In genomic region chr3:40949903-40950600, GRCm38 (mm10) we compare ENCODE assay signal across 8 mouse cellular contexts. TPM values are rescaled to one million over a fixed set of nuclear protein-coding genes. Genes with fewer than 3 reads are reported as not detected.
A peak's percentile ranks its signal among the peaks of the same experiment; 100 is the strongest.
DNase-seq lines count a peak whose midpoint lies in the region; ATAC-seq and TF ChIP-seq lines count a peak whose summit lies in the region.

No protein-coding gene starts in this region.

- no peak for TF ChIP-seq CTCF in forebrain, postnatal 0 days (IDR thresholded peaks at IDR 0.05; ENCODE audit: low read depth)
- no peak for TF ChIP-seq CTCF in hindbrain, postnatal 0 days (IDR thresholded peaks at IDR 0.05; ENCODE audit: low read depth)

- H3K4me2 ChIP-seq in forebrain, postnatal 0 days (ENCODE audit: low read depth): peak overlapping the region; percentile 95
- peak overlapping the region; percentile 91 for H3K4me2 ChIP-seq in hindbrain, postnatal 0 days (ENCODE audit: low read depth, low read length)
- peak overlapping the region; percentile 99 for H3K4me2 ChIP-seq in liver, embryonic 12.5 days
- H3K4me2 ChIP-seq in neural tube, embryonic 12.5 days (replicated peaks): peak overlapping the region; percentile 97

- WGBS in forebrain, postnatal 0 days: under 1% methylated on average over 89 of the region's 118 CpGs
- 2% methylated on average over 55 of the region's 118 CpGs for WGBS in hindbrain, postnatal 0 days
- WGBS in liver, embryonic 12.5 days (ENCODE audit: insufficient replicate concordance): under 1% methylated on average over 60 of the region's 118 CpGs
- WGBS in neural tube, embryonic 12.5 days: 0% methylated on average over 87 of the region's 118 CpGs

- H3K36me3 ChIP-seq in forebrain, postnatal 0 days (ENCODE audit: insufficient read depth): no peaks in the 10 kb centered on the region
- H3K36me3 ChIP-seq in hindbrain, postnatal 0 days (ENCODE audit: insufficient read depth, low read length): no peaks in the 10 kb centered on the region
- H3K36me3 ChIP-seq in liver, embryonic 12.5 days: no peaks in the 10 kb centered on the region
- no peaks in the 10 kb centered on the region for H3K36me3 ChIP-seq in neural tube, embryonic 12.5 days

- H3K4me3 ChIP-seq in forebrain, postnatal 0 days (ENCODE audit: low read depth, low read length): peak overlapping the region; percentile 83
- H3K4me3 ChIP-seq in hindbrain, postnatal 0 days (ENCODE audit: low read length): peak overlapping the region; percentile 76
- peak overlapping the region; percentile 88 for H3K4me3 ChIP-seq in liver, embryonic 12.5 days
- peak overlapping the region; percentile 84 for H3K4me3 ChIP-seq in neural tube, embryonic 12.5 days

- peak; percentile 49 for ATAC-seq in forebrain, postnatal 0 days
- ATAC-seq in hindbrain, postnatal 0 days: peak; percentile 41
- ATAC-seq in liver, embryonic 12.5 days: peak; percentile 8
- peak; percentile 76 for ATAC-seq in neural tube, embryonic 12.5 days (ENCODE audit: low FRiP score, low read depth)

- DNase-seq in layer of hippocampus, postnatal 10 days (ENCODE audit: low spot score in 2 of 2): peak; percentile 43 to 64
- no peak for DNase-seq in layer of hippocampus, adult 9-10 months (ENCODE audit: low spot score)
- DNase-seq in c-Kit-negative CD71-positive TER-119-positive erythroid progenitor cells, embryonic 14.5 days (ENCODE audit: low read depth, low spot score): peak; percentile 26
- DNase-seq in forebrain, postnatal 0 days: peak; percentile 43
- DNase-seq in hindbrain, postnatal 0 days (ENCODE audit: low spot score): peak; percentile 68
- DNase-seq in testis, postnatal 10 days (ENCODE audit: low spot score): peak; percentile 64

- H3K27me3 ChIP-seq in forebrain, postnatal 0 days (ENCODE audit: insufficient read depth, low read length): no peaks in the 10 kb centered on the region
- H3K27me3 ChIP-seq in hindbrain, postnatal 0 days (ENCODE audit: insufficient read depth, low read length): no peaks in the 10 kb centered on the region
- H3K27me3 ChIP-seq in liver, embryonic 12.5 days (replicated peaks): peaks cover 16% of the 10 kb centered on the region
- peaks cover 9% of the 10 kb centered on the region for H3K27me3 ChIP-seq in neural tube, embryonic 12.5 days (replicated peaks)

- no peaks in the 10 kb centered on the region for H3K9me3 ChIP-seq in forebrain, postnatal 0 days (ENCODE audit: low read length)
- H3K9me3 ChIP-seq in hindbrain, postnatal 0 days (ENCODE audit: low read length): no peaks in the 10 kb centered on the region
- no peaks in the 10 kb centered on the region for H3K9me3 ChIP-seq in liver, embryonic 12.5 days (replicated peaks)
- no peaks in the 10 kb centered on the region for H3K9me3 ChIP-seq in neural tube, embryonic 12.5 days

- H3K9ac ChIP-seq in forebrain, postnatal 0 days: peak overlapping the region; percentile 66
- peak overlapping the region; percentile 79 for H3K9ac ChIP-seq in hindbrain, postnatal 0 days (replicated peaks; ENCODE audit: low read length)
- peak overlapping the region; percentile 96 for H3K9ac ChIP-seq in liver, embryonic 12.5 days
- peak overlapping the region; percentile 85 for H3K9ac ChIP-seq in neural tube, embryonic 12.5 days

- H3K4me1 ChIP-seq in forebrain, postnatal 0 days (ENCODE audit: insufficient read depth): no peaks in the 10 kb centered on the region
- H3K4me1 ChIP-seq in hindbrain, postnatal 0 days (ENCODE audit: insufficient read depth, low read length): no peaks in the 10 kb centered on the region
- peaks cover 25% of the 10 kb centered on the region for H3K4me1 ChIP-seq in liver, embryonic 12.5 days
- H3K4me1 ChIP-seq in neural tube, embryonic 12.5 days: peaks cover 8% of the 10 kb centered on the region; the same call in 1 of the 2 replicates

- H3K27ac ChIP-seq in forebrain, postnatal 0 days (ENCODE audit: low read depth, low read length): peak overlapping the region; percentile 66
- H3K27ac ChIP-seq in hindbrain, postnatal 0 days: peak overlapping the region; percentile 75
- H3K27ac ChIP-seq in liver, embryonic 12.5 days: peak overlapping the region; percentile 95
- peak overlapping the region; percentile 75 for H3K27ac ChIP-seq in neural tube, embryonic 12.5 days

RNA-seq across cellular contexts. Expression of gene Larp1b, which starts 0.4 kb away (rescaled TPM):
- total RNA-seq in layer of hippocampus, postnatal 10 days (2021): 10 to 100 TPM; 21.8 to 22.3 TPM
- total RNA-seq in forebrain, postnatal 0 days (2014; rRNA removed): 11.0 and 11.5 TPM in 2 replicates
- 2.0 and 2.9 TPM in 2 replicates for polyA plus RNA-seq in forebrain, postnatal 0 days (2015; fragmentation: Nextera tagmentation; extraction: Ambion mirVana)
- 9.1 and 13.4 TPM in 2 replicates for total RNA-seq in hindbrain, postnatal 0 days (2014; rRNA removed)
- 4.3 and 5.5 TPM in 2 replicates for polyA plus RNA-seq in hindbrain, postnatal 0 days (2015; fragmentation: Nextera tagmentation; extraction: Ambion mirVana)
- polyA plus RNA-seq in liver, embryonic 12.5 days (2016; fragmentation: Nextera tagmentation; extraction: Ambion mirVana): 10.2 and 10.7 TPM in 2 replicates
- 4.3 TPM in 2 replicates for polyA plus RNA-seq in neural tube, embryonic 12.5 days (2016; fragmentation: Nextera tagmentation; extraction: Ambion mirVana)

RNA-seq across cellular contexts. Expression of gene 1700034I23Rik, which starts 47.7 kb away (rescaled TPM):
- total RNA-seq in layer of hippocampus, postnatal 10 days (2021): under 1 TPM; 0.25 to 0.31 TPM
- 0.52 TPM in 1 of 2 replicates, not detected in the other for total RNA-seq in forebrain, postnatal 0 days (2014; rRNA removed)
- 0.10 and 0.17 TPM in 2 replicates for polyA plus RNA-seq in forebrain, postnatal 0 days (2015; fragmentation: Nextera tagmentation; extraction: Ambion mirVana)
- 0.42 TPM in 1 of 2 replicates, not detected in the other for total RNA-seq in hindbrain, postnatal 0 days (2014; rRNA removed)
- polyA plus RNA-seq in hindbrain, postnatal 0 days (2015; fragmentation: Nextera tagmentation; extraction: Ambion mirVana): 0.14 and 0.19 TPM in 2 replicates
- polyA plus RNA-seq in liver, embryonic 12.5 days (2016; fragmentation: Nextera tagmentation; extraction: Ambion mirVana): 0.06 TPM in 1 of 2 replicates, not detected in the other
- 0.26 and 0.37 TPM in 2 replicates for polyA plus RNA-seq in neural tube, embryonic 12.5 days (2016; fragmentation: Nextera tagmentation; extraction: Ambion mirVana)

Comparison
In these comparisons a context has a peak if more than half of its experiments do, and no peak if none do; other contexts are left out.
1. ATAC-seq: peak in every context shown above with its lines; median percentile 76 in neural tube, embryonic 12.5 days; 49 in forebrain, postnatal 0 days; 41 in hindbrain, postnatal 0 days; 8 in liver, embryonic 12.5 days.